Mouse (Mus musculus): ENCODE measurements around the gene Tcf3. TPM values are rescaled to one million over a fixed set of nuclear protein-coding genes. Genes with fewer than 3 reads are reported as not detected.

The Tcf3 gene
- polyA plus RNA-seq, 1 experiment from 2014 or later = 44.4 TPM

DNA sequence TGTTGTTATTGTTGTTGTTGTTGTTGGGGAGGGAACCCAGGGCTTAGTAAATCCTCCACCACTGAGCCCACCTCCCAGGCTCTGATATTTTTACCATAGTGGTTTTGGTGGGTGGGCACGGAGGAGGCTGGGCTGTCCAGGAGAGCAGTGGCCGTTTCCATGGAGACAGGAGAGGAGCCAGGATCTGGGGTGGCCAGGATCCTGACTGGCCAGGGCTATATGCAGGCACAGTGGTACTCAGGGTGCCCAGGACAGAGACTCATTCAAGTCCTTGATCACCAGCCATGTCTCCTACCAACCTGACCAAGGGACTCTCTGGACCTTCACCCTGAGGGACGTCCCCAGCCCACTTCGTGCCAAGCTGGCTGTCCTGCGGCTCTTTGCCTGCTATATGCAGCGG is 69.7 kb downstream of the Tcf3 start:
- H3K4me2 ChIP-seq (ENCODE audit: low read depth, low read length) = no peak overlapping the region
- no peak overlapping the region for H3K27ac ChIP-seq (ENCODE audit: low read length)
- ATAC-seq (ENCODE audit: low read depth) = no peak
- H3K27me3 ChIP-seq (ENCODE audit: control insufficient read depth, insufficient read depth, low read depth, low read length) = peaks cover 41% of the 10 kb centered on the region
- 38% methylated on average over 6 of the region's 6 CpGs for WGBS (ENCODE audit: insufficient replicate concordance)
- no peaks in the 10 kb centered on the region for H3K4me1 ChIP-seq (ENCODE audit: control insufficient read depth, low read depth, low read length)
- no peak overlapping the region for H3K9ac ChIP-seq (ENCODE audit: low read depth, low read length)
- no peak overlapping the region for H3K4me3 ChIP-seq (ENCODE audit: low read depth, low read length)
- H3K36me3 ChIP-seq (ENCODE audit: control insufficient read depth, insufficient read depth) = no peaks in the 10 kb centered on the region
- H3K9me3 ChIP-seq (replicated peaks; ENCODE audit: control insufficient read depth, low read length) = no peaks in the 10 kb centered on the region

Small RNA genes lying within 50 kb of the gene (microRNA-seq; reads per million reads assigned to microRNA genes)
- gene Gm22721 = not detected

Other genes with a start within 250 kb of the Tcf3 start
- gene Mum1, start 207.2 kb downstream of the Tcf3 start, polyA plus RNA-seq (2015; fragmentation: Nextera tagmentation; extraction: Ambion mirVana) = 14.6 and 14.8 TPM in 2 replicates
- 220 and 223 TPM in 2 replicates for gene Ndufs7, start 184.5 kb downstream of the Tcf3 start, polyA plus RNA-seq (2015; fragmentation: Nextera tagmentation; extraction: Ambion mirVana)
- 138 and 166 TPM in 2 replicates for gene Gamt, start 172.6 kb downstream of the Tcf3 start, polyA plus RNA-seq (2015; fragmentation: Nextera tagmentation; extraction: Ambion mirVana)
- gene Dazap1, start 172.2 kb downstream of the Tcf3 start, polyA plus RNA-seq (2015; fragmentation: Nextera tagmentation; extraction: Ambion mirVana) = 21.1 and 21.3 TPM in 2 replicates
- gene Rps15, start 141.2 kb downstream of the Tcf3 start, polyA plus RNA-seq (2015; fragmentation: Nextera tagmentation; extraction: Ambion mirVana) = 460 and 501 TPM in 2 replicates
- 0.12 and 0.23 TPM in 2 replicates for gene Apc2, start 137.7 kb downstream of the Tcf3 start, polyA plus RNA-seq (2015; fragmentation: Nextera tagmentation; extraction: Ambion mirVana)
- 27.9 and 29.0 TPM in 2 replicates for gene 2310011J03Rik, start 113.1 kb downstream of the Tcf3 start, polyA plus RNA-seq (2015; fragmentation: Nextera tagmentation; extraction: Ambion mirVana)
- 3.5 and 4.0 TPM in 2 replicates for gene Pcsk4, start 104.1 kb downstream of the Tcf3 start, polyA plus RNA-seq (2015; fragmentation: Nextera tagmentation; extraction: Ambion mirVana)
- gene Reep6, start 103.7 kb downstream of the Tcf3 start, polyA plus RNA-seq (2015; fragmentation: Nextera tagmentation; extraction: Ambion mirVana) = 83.9 and 102 TPM in 2 replicates
- 2.2 and 3.4 TPM in 2 replicates for gene Adamtsl5, start 85.2 kb downstream of the Tcf3 start, polyA plus RNA-seq (2015; fragmentation: Nextera tagmentation; extraction: Ambion mirVana)
- 0.05 and 0.18 TPM in 2 replicates for gene Plk5, start 77.2 kb downstream of the Tcf3 start, polyA plus RNA-seq (2015; fragmentation: Nextera tagmentation; extraction: Ambion mirVana)
- gene Mex3d, start 46.0 kb downstream of the Tcf3 start, polyA plus RNA-seq (2015; fragmentation: Nextera tagmentation; extraction: Ambion mirVana) = 0.32 and 0.60 TPM in 2 replicates
- 49.2 and 52.7 TPM in 2 replicates for gene Mbd3, start 34.1 kb downstream of the Tcf3 start, polyA plus RNA-seq (2015; fragmentation: Nextera tagmentation; extraction: Ambion mirVana)
- 509 and 519 TPM in 2 replicates for gene Uqcr11, start 26.8 kb downstream of the Tcf3 start, polyA plus RNA-seq (2015; fragmentation: Nextera tagmentation; extraction: Ambion mirVana)
- 0.02 TPM in 1 of 2 replicates, not detected in the other for gene Onecut3, start 61.2 kb upstream of the Tcf3 start, polyA plus RNA-seq (2015; fragmentation: Nextera tagmentation; extraction: Ambion mirVana)
- gene Atp8b3, start 105.5 kb upstream of the Tcf3 start, polyA plus RNA-seq (2015; fragmentation: Nextera tagmentation; extraction: Ambion mirVana) = 0.02 TPM in 1 of 2 replicates, not detected in the other
- 10.9 and 12.1 TPM in 2 replicates for gene Rexo1, start 127.9 kb upstream of the Tcf3 start, polyA plus RNA-seq (2015; fragmentation: Nextera tagmentation; extraction: Ambion mirVana)
- 9.6 and 10.7 TPM in 2 replicates for gene Klf16, start 143.7 kb upstream of the Tcf3 start, polyA plus RNA-seq (2015; fragmentation: Nextera tagmentation; extraction: Ambion mirVana)
- 31.4 and 35.9 TPM in 2 replicates for gene Abhd17a, start 156.7 kb upstream of the Tcf3 start, polyA plus RNA-seq (2015; fragmentation: Nextera tagmentation; extraction: Ambion mirVana)
- gene Scamp4, start 169.2 kb upstream of the Tcf3 start, polyA plus RNA-seq (2015; fragmentation: Nextera tagmentation; extraction: Ambion mirVana) = 35.3 and 38.3 TPM in 2 replicates
- gene Adat3, start 169.2 kb upstream of the Tcf3 start, polyA plus RNA-seq (2015; fragmentation: Nextera tagmentation; extraction: Ambion mirVana) = 3.2 and 3.7 TPM in 2 replicates
- gene Gm49322, start 172.4 kb upstream of the Tcf3 start, polyA plus RNA-seq (2015; fragmentation: Nextera tagmentation; extraction: Ambion mirVana) = 1.2 and 1.5 TPM in 2 replicates
- gene Csnk1g2, start 189.2 kb upstream of the Tcf3 start, polyA plus RNA-seq (2015; fragmentation: Nextera tagmentation; extraction: Ambion mirVana) = 5.0 and 9.8 TPM in 2 replicates
- 2.8 and 5.1 TPM in 2 replicates for gene Btbd2, start 223.4 kb upstream of the Tcf3 start, polyA plus RNA-seq (2015; fragmentation: Nextera tagmentation; extraction: Ambion mirVana)
- gene Mknk2, start 244.5 kb upstream of the Tcf3 start, polyA plus RNA-seq (2015; fragmentation: Nextera tagmentation; extraction: Ambion mirVana) = 41.5 and 54.4 TPM in 2 replicates